Mouse (Mus musculus) stomach, postnatal 0 days (tissue): ENCODE results near the gene Atp2a3.

Experiments used
- CTCF ChIP-seq: IDR thresholded peaks from 2 replicates; pipeline ENCODE4 v1.5.1; 2016; ENCODE audit warnings: antibody characterized with exemption, low read depth, mild to moderate bottlenecking, moderate library complexity
- EP300 ChIP-seq: optimal IDR thresholded peaks from 2 replicates; pipeline ENCODE3; 2016; ENCODE audit warnings: antibody characterized with exemption

- TF ChIP-seq CTCF (peak; percentile 84), EP300 (no peak)
Observed at GRCm38 (mm10) chr11:72940208-72941143, 20.5 kb upstream of the Atp2a3 start.
